Mouse (Mus musculus) right cerebral cortex, postnatal 25 days (tissue): Measurements from ENCODE around the gene Pik3r1.
A peak's percentile ranks its signal among the peaks of the same experiment; 100 is the strongest.

Experiments used
- DNase-seq: peaks from one replicate; pipeline ENCODE4 v3.0.0; 2022

Gene Pik3r1

DNA sequence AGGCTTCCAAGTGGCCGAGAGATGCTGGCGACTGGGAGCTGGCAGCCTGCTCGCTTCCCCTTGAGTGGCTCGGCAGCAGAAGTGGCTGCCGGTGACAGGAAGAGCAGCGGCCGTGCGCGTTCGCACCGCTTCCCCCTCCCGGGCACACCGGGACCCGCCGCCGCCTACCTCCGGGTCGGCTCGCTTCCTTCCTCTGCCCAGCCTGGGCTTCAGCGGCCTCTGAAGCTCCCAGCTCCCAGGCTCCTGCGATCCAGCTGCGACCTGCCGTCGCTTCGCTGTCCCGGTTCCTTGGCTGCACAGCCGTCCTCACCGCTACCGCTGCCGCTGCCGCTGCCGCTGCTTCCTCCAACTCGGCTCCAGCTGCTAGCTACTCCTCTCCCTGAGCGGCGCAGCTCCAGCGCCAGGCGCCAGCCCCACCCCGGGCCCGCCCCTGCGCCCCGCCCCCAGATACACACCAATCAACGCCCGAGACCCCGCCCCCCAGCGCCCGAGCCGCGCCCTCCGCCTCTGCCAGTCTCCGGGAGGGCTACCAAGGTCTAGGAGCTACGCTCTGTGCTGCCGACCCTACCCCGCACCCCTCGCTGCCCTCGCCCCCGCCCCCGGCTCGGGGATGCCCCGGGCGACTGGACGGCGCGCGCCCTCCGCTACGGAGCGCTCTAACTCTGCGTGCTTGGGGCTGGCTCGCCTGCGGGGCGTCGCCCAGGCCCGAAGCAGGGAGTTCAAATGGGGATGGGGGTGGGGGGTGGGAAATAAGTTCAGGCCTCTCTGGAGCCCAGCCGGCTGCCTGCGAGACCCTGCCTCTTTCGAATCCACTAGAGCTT, at the start of gene Pik3r1:
TSS of gene Pik3r1 (minus strand) at position 409 of the 821 bp plus-strand sequence.
- peak; percentile 95 for DNase-seq

DNA sequence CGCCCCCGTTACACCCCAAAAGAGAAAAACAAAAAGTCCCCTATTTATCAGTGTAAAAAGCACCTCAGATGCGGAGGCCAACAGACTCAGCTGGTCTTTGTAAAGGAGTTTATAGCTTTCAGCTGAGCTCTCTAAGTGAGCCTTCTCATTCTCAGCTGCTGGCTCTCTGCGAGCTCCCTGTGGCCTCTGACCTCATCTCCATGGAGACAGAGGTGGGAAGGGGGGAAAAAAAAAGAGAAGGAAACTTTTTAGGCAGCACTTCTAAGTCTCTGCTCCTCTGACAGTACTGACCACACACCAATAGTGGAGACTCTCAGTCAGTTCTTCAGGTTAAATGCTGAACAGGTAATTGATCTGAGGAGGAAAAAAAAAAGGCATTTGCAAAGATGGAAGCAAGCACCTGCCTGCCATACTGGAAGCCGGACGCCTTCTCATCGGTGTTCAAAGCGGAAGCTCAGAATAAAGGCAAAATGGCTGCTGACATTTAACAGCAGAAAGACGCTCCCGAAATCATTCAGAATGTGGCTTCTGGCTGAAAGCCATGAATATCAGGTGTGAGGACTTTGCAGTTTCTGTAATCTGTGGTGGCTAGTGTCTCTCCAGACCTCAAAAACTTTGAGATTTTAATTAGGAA, 45.4 kb upstream of the Pik3r1 start:
- DNase-seq: no peak

DNA sequence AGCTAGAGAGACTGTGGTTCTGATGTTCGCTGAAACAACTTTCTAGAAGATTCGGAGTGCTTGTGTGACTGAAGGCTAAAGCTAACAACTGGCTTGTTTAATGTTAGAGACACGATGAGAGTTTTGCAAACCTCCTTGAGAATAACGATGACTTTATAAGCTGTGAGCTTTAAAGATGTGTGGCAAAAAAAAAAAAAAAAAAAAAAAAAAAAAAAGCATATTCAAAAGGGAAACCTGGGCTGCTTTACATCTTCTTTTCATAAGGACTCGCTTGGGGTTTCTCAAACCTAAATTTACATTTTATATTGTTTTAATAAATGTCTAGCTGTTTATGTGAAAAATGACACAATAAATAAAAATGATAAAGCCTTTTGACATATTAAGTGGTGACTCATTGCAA, 44.3 kb upstream of the Pik3r1 start:
- no peak for DNase-seq

DNA sequence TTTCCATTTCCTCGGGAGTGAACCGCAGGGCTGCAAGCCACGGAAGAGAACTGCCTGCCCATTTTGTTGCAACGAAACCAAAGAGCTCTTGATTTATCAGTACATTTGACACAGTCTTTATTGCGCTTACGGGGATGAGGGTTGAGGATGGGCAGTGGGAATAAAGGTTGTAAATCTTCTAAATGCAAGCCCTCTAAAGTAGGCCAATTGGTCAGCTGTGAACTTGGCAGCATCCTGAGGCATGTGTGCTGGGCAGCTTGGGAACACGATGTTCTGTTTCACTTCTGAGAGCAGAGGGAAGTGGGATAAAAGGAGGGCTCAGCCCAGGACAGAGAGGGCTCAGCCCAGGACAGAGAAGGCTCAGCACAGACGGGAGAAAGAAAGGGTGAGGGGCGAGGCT, 43.9 kb upstream of the Pik3r1 start:
- peak; percentile 29 for DNase-seq

DNA sequence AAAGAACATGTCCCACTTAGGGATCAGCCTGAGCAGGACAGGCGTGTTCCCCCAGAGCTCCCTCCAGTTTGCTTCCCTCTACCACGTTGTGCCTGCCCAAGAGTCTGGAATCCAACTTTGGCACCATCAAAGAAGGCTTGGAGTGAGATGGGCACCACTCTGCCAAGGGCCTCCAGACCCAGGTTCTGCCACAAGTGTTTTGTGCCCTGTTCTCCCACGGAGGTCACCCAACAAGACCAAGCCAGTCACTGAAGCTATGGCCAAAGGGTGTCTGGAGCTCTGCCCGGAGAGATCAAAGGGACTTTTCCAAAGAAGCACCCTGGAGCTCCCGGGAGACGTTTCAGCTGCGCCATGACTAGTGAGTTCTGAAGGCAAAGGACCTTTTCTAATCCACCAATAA, 42.6 kb upstream of the Pik3r1 start:
- peak; percentile 36 for DNase-seq

DNA sequence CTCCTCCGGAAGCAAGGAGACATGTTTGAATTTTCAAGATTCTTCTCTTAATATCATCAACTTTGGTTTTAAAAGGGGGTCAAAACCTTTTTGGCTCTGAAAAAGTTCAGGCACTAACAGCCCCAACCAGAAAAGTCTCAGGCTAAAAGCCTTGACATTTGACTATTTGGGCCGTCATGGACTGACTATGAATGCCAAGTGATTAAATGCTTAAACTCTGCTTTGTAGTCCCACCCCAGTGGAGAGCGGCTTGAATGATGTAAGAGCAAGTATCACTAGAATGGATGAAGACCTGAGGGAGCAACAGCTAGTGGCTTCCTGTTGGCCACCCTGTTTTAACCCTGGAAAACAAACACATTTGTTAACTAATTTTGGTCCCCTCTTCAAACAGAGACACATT, 41.8 kb upstream of the Pik3r1 start:
- DNase-seq: no peak

DNA sequence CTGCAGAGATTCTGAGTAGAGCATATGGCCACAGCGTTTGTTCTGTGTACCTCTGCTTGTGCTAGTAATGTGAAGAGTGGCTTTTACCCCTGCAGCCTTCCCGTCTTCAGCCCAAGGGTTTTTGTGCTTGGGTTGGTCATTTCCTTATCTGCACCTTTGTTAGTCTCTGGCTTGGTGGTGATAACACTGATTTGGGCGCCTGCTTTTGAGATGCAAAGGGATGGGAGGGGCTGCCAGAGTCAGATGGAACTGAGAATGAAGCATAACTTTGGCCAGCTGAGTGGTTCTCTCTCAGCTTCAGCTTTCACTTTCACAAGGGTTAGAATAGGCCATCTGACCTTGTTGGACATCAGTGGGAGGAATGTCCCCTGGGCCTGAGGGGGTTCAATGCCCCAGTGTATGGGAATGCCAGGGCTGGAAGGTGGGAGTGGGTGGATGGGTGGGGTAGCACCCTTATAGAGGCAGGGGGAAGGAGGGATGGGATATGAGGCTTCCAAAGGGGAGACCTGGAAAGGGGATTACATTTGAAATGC, 37.6 kb upstream of the Pik3r1 start:
- DNase-seq: no peak

DNA sequence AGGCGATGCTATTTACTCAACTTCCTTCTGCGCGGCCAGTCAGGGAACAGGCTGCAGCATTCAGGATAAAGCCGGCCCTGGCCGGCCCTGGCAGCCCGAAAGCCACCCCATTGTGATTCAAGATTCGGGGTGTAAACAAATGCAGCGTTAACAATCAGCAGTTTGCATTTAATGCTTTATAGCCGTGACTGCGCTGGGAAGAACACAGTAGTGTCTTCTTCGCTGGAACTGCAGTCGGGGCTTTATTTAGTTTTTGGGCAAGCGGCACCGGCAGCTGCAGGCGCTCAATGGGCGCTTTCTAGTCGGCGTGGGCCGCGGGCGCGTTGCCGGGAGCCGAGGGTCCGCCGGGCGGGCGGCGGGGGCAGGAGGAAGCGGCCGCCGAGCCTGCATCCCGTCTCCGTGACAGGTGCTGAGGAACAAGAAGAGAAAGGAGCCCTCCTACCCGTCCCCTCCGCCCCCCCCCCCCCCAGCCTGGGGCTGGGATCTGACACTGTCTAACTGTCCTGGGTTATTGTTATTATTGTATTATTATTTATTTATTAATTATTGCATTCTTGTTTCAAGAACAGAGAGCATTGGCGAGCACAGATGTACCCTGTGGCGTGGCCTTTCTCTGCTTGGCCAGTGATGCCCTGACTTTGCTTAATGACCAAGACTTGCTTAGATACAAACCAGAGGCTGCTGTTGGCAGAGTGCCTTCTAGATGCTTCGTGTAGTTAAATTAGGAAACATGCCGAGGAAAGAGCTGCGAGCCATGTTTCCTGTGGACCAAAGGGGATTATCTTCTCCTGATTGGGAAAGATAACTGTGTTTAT, 33.6 kb upstream of the Pik3r1 start:
- DNase-seq: peak; percentile 76

DNA sequence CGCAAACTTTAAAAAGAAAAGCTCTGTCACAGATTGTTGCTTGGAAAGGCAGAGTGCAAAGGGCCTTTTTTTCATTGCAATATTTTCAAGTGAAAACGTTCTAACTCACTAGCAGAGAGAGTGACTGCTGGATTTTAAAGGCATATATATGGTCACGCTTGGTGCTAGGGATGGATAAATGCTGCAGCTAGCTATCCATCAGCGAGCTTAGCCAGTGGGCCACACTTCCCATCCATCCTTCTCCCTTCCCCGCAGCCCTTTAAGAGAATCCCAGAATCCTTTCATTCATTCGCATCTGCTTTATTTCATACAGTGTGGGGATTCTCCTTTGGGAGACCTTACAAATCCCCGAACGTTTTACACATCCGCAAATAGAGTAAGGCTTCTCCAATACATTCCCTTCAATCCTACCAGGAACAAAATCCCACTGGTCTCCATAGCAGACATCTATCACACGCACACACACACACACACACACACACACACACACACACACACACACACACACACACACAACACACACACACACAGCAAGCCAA, 32.9 kb upstream of the Pik3r1 start:
- no peak for DNase-seq

DNA sequence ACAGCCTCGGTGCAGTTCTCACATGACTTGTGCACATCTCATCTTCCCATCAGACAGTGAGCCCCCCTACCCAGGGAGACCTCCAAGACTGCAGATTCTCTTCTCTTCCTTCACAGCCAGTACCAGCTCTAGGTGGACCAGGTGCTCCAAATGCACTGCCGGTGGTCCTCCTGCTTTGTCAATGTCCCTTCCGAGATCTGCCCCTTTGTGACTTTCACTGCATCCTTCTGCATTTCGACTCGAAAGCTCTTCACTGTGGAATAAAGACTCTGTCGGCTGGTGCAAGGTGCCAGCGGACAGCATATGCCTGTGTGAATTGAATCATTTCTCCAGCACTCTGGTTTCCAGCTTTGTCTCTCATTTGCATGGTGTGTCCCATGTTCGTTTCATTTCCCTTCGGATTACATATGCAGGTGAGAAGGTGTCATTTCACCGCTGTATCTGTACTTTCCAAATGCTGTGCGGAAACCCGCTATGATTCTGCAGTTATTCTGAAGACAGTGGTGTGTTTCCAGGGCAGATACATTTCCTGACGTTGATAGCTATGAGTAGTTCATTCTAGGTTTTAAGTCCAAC, 32.1 kb upstream of the Pik3r1 start:
- no peak for DNase-seq

DNA sequence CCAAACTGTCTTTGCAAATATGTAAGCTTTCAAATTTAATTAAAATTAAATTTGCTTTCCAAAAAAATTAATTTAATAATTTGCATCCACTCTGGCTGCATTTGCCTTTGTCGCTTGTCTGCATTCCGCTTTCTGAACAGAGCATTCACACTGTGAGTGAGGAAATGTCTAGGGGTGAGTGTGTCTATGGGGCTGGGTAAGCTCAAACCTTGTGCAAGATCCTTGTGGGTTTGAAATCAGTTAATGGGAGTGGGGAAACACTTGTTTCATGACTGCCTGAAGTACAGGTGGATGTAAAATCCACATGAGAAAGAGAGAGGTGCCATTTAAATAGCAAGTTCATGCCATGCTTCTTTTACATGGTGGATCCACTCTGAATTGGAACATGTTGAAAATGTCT, 31.3 kb upstream of the Pik3r1 start:
- no peak for DNase-seq

DNA sequence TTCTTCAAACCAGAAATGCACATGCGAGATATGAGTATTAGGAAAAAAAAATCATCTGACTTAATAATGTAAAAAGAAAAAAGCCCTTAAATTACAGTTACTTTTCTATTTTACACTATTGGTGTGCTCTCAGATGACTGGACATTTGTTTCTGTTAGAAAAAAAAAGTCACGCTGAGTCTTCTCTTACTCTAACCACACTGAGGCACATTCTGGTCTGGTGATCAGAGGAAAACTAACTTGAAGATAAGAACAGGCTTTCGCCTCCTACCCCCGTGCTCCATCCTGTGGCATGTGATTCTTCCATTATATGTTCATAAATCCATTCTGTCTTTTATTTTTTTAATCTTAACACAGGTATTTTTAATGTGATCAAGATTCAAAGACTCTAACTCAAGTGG, 30.5 kb upstream of the Pik3r1 start:
- no peak for DNase-seq

DNA sequence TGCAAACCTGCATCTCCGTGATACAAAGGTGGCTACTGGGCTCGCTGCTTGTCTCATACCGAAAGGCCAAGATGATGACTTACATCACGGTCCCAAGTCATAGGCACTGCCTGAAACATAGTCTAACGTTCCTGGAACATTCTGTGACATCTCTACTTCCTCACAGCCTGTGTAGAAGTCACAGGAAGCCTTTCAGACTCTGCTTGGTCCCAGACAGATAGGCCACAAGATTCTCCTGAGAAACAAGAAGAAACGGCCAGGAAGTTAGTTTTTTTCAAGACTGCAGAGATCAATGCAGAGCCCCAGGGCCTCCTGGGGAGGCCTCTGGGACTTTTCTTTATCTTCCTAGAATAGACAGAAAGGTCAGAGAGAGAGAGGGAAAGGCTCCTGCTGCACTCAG, 29.0 kb upstream of the Pik3r1 start:
- no peak for DNase-seq

DNA sequence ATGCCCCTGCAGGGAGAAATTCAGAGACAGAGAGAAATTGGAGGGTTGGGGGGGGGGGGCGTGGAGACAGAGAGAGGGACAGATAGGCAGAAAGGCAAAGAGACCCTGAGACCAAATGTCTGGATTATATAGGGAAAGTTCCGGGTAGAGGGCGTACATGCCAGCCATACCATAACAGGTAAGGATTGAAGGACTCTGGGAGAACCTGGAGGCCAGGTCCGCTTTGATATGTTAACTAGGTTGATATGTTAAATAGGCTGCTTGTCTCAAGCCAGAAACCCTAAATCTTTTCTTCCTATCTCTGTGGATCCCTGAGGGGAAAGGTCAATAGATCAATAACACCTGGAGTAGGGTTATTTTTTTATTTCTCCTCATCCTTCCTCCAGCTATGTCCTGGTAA, 17.7 kb upstream of the Pik3r1 start:
- no peak for DNase-seq

DNA sequence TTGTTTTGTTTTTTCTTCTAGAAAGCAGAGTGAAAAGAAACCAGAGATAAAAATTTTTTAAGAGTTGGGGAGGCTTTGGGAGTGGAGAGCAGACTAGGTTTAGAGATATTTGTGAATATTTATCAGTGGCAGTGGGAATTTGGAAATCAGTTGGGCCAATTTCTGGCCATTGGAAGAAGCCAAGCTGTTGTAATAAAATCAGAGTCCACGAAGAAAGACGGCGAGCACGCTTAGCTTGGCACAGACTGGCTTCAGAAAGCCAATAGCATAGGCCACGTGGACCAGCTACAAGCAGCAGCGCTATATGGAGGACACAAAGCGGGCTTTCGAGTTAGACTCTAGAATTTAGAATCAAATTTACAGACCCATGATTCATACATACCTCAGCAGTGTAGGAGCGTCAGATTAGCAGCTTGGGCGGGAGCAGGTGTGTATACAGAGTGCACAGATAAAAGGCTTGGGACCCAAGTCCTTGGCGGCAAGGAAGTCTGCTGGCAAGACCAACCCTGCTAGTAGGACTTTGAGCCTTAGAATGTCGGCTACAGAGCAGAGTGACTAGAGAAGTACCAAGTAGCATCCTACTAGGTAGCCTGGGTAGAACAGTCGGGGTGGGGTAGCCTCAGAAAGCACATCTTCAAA, 16.8 kb upstream of the Pik3r1 start:
- DNase-seq: no peak

DNA sequence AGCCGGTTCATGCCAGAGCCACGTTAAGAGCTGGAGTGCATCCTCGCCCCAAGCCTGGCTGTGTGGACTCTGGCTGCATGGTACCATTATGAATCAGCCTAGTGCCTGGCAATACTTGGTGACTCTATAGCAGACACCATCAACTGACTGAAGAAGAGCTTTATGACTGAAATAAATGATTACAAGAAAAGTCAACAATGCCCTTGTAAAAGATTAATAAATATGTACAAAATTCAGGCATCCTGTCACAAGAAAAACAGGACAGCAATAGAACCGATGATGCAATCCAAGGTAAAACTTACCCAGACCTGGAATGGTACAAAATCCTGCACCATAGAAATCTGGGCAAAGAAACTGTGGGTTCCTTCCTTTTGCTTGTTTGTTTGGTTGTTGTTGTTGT, 11.0 kb upstream of the Pik3r1 start:
- no peak for DNase-seq

DNA sequence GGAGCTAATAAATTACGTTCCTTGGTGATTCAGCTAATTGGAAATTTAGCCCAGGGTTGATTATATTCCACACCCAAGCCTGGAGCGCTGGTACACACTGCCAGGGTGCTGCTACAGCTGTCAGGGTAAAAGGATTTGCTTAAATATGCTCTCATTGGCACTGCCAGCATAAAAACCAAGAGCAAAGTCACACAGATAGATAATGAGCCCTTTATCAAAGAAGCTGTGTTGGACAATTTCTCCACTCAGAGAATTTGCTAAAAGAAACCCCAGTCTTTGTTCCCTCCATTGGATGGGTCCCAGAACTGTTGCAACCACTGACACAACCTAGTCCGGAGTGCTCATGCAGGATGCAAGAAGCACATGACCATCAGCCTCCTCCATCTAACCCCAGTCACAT, 9.8 kb upstream of the Pik3r1 start:
- DNase-seq: no peak

DNA sequence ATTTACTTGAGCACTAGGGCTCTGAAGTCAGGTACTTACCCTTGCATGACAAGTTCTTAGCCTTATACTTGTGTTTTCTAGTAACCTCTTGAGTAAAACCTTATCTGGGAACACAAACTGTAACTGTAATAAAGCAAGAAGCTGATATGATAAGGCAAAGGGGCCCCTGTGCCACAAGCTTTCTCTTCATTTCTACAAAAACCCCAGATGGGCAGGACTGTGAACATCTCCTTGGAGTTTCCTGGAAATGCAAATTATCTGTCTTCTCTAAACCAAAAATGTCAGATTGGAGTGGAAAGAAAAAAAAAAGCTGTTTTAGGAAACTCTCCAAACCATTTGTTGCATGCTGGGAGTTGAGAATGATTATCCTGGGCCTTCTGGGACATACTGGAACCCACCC, 3.1 kb upstream of the Pik3r1 start:
- DNase-seq: no peak

DNA sequence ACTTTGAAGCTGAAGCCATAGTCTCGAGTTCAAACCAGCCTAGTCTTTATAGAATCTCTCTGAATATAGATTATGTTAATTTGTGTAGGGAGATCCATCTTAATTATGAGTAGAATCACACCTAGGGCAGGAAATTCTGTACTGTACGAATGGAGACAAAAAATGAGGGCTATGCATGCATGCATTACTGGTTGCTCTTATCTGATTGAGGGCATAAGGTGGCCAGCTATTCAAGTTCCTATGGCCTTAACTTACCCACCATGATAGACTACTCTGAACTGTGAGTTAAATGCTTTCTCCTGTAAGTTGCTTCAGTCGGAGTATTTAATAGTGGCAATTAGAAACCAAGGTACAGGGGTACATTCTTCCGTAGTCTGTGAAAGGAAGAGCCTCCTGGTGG, 1.9 kb upstream of the Pik3r1 start:
- no peak for DNase-seq

DNA sequence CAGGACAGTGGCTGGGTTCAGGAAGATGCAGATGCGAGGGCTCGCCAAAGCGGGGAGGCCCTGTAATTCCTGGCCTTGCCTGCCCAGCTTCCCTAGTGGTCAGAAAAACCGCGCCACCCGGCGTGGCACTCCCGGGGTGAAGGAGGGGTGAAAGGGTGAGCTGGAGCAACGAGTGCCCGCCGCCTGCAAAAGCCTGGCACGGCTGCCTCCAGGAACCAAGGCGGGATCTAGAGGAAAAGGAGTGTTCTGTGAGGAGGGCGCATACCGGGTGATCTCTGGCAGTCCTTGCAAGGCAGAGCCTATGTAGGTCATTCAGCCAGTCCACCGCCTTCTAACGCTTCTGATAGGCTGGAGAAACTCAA, 594 bp upstream of the Pik3r1 start:
- DNase-seq: peak; percentile 72

DNA sequence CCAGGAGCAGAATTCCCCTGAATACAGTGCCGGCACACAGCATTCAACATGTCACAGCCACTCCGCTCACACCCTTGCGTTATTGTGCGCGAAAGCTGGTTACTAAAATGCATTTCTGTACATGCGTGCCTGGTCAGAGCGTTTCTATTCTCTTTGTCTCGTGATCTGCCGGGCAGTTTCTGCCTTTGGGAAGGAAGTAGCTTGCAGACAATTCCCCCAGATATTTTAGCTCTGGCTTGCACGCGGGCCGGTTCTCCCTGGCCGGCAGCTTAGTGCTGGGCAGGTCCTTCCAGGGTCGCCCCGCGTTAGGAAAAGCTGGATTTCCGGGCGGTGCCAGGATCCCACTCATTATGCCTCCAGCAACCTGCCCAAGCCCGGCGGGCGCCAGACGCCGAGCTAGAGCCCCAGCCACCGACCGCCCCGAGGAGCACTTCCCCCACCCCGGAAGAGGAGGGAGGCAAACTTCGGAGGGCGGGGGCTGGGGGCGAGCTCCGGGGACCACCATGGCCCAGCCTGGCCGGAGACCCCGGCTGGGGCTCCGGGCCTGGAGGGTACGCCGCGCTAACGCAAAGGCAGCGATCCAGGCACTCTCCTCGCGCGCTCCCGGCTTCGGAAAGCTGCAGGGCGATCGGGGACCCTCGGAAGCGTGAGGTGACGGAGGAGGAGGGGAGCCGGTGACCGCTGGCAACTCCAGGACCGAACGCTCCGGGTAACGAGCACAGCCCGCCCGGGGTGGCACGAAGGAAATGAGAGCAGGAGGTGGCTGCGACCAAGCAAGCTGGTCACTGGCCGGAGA, 806 bp downstream of the Pik3r1 start:
- DNase-seq: peak; percentile 59

DNA sequence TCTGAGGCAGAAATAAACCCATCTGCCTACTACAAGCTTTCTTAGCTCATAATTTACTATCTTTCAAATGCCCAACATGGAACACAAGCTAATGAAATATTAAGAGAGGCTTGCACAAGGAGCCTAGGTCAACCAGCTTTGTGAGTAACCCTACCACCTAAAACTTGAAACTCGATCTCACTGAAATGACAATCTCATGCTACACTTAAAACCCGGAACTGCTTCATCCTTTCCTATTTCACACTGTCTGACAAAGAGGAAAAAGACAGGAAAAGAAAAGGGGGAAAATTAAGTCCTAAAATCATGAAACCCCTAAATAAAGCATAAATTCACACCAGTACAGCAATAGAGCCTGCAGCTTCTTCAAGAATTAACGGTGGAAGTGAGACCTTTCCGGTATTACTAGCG, 1.4 kb downstream of the Pik3r1 start:
- no peak for DNase-seq
